Mouse (Mus musculus): ENCODE measurements at regions not wholly inside any gene's neighbourhood (a gene's known extent, or its start where the extent isn't known, plus 50 kb on each side); places are given as distances from the start of the nearest gene placed in this dataset.

GRCm38 (mm10) chr15:62099683-62100082, 1176.9 kb upstream of the A1bg start:
- dilution Hi-C loops (cut with MboI; ENCODE audit: extremely low pct_ligation_motif_present, extremely low pct_unique_long_range_greater_than_20kb, low sequenced_read_pairs): no loop called here
- no peak overlapping the region for H3K9ac ChIP-seq (ENCODE audit: insufficient read depth, low read depth)
- peaks cover 44 to 90% of the 10 kb centered on the region in 2 experiments for H3K36me3 ChIP-seq (replicated peaks in 1 of 2; ENCODE audit: control insufficient read depth in 1 of 2, insufficient read depth in 1 of 2, low read length in 1 of 2)

GRCm38 (mm10) chr15:62098791-62099660, 1176.2 kb upstream of the A1bg start:
- H3K36me3 ChIP-seq (replicated peaks in 1 of 2; ENCODE audit: control insufficient read depth in 1 of 2, insufficient read depth in 1 of 2, low read length in 1 of 2): peaks cover 41 to 90% of the 10 kb centered on the region in 2 experiments
- H3K4me3 ChIP-seq (replicated peaks in 1 of 3; ENCODE audit: low read depth in 2 of 3, low read length in 2 of 3, poor library complexity in 1 of 3): no peak overlapping the region
- H3K27ac ChIP-seq (ENCODE audit: insufficient read depth, low read depth): 0 out of 2 replicates have a peak overlapping the region, but pooled peaks have one; percentile 4
- H3K27me3 ChIP-seq (replicated peaks): no peaks in the 10 kb centered on the region
- DNase-seq (ENCODE audit: extremely low read depth): no peak
- H3K4me2 ChIP-seq (ENCODE audit: insufficient read depth, low read depth, poor library complexity, severe bottlenecking): no peak overlapping the region
- H3K4me1 ChIP-seq (ENCODE audit: control insufficient read depth in 1 of 2, insufficient read depth in 2 of 2): peaks cover 19 to 65% of the 10 kb centered on the region in 2 experiments
- no peak for TF ChIP-seq MAFK (IDR thresholded peaks at IDR 0.05; ENCODE audit: insufficient replicate concordance, low read length)
- no peak for TF ChIP-seq KAT2A (IDR thresholded peaks at IDR 0.05; ENCODE audit: insufficient replicate concordance, low read length)
- TF ChIP-seq NRF1 (IDR thresholded peaks at IDR 0.05; ENCODE audit: low read depth, low read length): no peak
- no peak for TF ChIP-seq EP300 (IDR thresholded peaks at IDR 0.05; ENCODE audit: low read length)
- no peak for TF ChIP-seq USF1 (IDR thresholded peaks at IDR 0.05; ENCODE audit: low read depth, low read length)
- TF ChIP-seq MAZ (IDR thresholded peaks at IDR 0.05; ENCODE audit: low read depth, low read length): no peak
- TF ChIP-seq TBP (conservative IDR thresholded peaks at IDR 0.05; ENCODE audit: low read depth, low read length): no peak
- TF ChIP-seq ZMIZ1 (IDR thresholded peaks at IDR 0.05; ENCODE audit: low read depth, low read length): no peak
- TF ChIP-seq ZNF384 (IDR thresholded peaks at IDR 0.05; ENCODE audit: low read depth, low read length): no peak
- dilution Hi-C loops (cut with MboI; ENCODE audit: extremely low pct_ligation_motif_present, extremely low pct_unique_long_range_greater_than_20kb, low sequenced_read_pairs) (no loop called here), in situ Hi-C loops (cut with MboI; ENCODE audit: low pct_ligation_motif_present, low pct_unique_long_range_greater_than_20kb, low sequenced_read_pairs) (no loop called here)
- peaks cover 97% of the 10 kb centered on the region for H3K79me2 ChIP-seq (replicated peaks; ENCODE audit: control insufficient read depth, extremely low read depth, insufficient read depth, poor library complexity, severe bottlenecking)
- H3K9ac ChIP-seq (ENCODE audit: insufficient read depth, low read depth): no peak overlapping the region
- H3K9me3 ChIP-seq (replicated peaks; ENCODE audit: low read length): peaks cover 22% of the 10 kb centered on the region

More at GRCm38 (mm10) chr15:62099683-62100082, 1176.9 kb upstream of the A1bg start:
- Histone ChIP-seq H3K27ac (ENCODE audit: insufficient read depth, low read depth) (no peak overlapping the region), H3K4me2 (ENCODE audit: insufficient read depth, low read depth, poor library complexity, severe bottlenecking) (no peak overlapping the region), H3K4me1 (ENCODE audit: control insufficient read depth in 1 of 2, insufficient read depth in 2 of 2) (peaks cover 16 to 66% of the 10 kb centered on the region in 2 experiments), H3K79me2 (replicated peaks; ENCODE audit: control insufficient read depth, extremely low read depth, insufficient read depth, poor library complexity, severe bottlenecking) (peaks cover 97% of the 10 kb centered on the region), H3K27me3 (replicated peaks) (no peaks in the 10 kb centered on the region), H3K9me3 (replicated peaks; ENCODE audit: low read length) (peaks cover 22% of the 10 kb centered on the region), H3K4me3 (replicated peaks in 1 of 3; ENCODE audit: low read depth in 2 of 3, low read length in 2 of 3, poor library complexity in 1 of 3) (no peak overlapping the region)
- DNase-seq (ENCODE audit: extremely low read depth): no peak
- in situ Hi-C loops (cut with MboI; ENCODE audit: low pct_ligation_motif_present, low pct_unique_long_range_greater_than_20kb, low sequenced_read_pairs): no loop called here
- TF ChIP-seq ZNF384 (IDR thresholded peaks at IDR 0.05; ENCODE audit: low read depth, low read length) (no peak), ZMIZ1 (IDR thresholded peaks at IDR 0.05; ENCODE audit: low read depth, low read length) (no peak), POLR2A (IDR thresholded peaks at IDR 0.05; ENCODE audit: low read depth, low read length) (no peak)

GRCm38 (mm10) chr15:62096778-62097177, 1174.0 kb upstream of the A1bg start:
- Histone ChIP-seq H3K36me3 (replicated peaks in 1 of 2; ENCODE audit: control insufficient read depth in 1 of 2, insufficient read depth in 1 of 2, low read length in 1 of 2) (peaks cover 32 to 90% of the 10 kb centered on the region in 2 experiments), H3K79me2 (replicated peaks; ENCODE audit: control insufficient read depth, extremely low read depth, insufficient read depth, poor library complexity, severe bottlenecking) (peaks cover 99% of the 10 kb centered on the region), H3K27ac (ENCODE audit: insufficient read depth, low read depth) (peak overlapping the region; percentile 74), H3K4me1 (ENCODE audit: control insufficient read depth in 1 of 2, insufficient read depth in 2 of 2) (peaks cover 33 to 74% of the 10 kb centered on the region in 2 experiments), H3K9me3 (replicated peaks; ENCODE audit: low read length) (peaks cover 11% of the 10 kb centered on the region), H3K4me2 (ENCODE audit: insufficient read depth, low read depth, poor library complexity, severe bottlenecking) (peak overlapping the region; percentile 22; the same call in 1 of the 2 replicates), H3K27me3 (replicated peaks) (no peaks in the 10 kb centered on the region), H3K9ac (ENCODE audit: insufficient read depth, low read depth) (no peak overlapping the region; the same call in 1 of the 2 replicates), H3K4me3 (replicated peaks in 1 of 3; ENCODE audit: low read depth in 2 of 3, low read length in 2 of 3, poor library complexity in 1 of 3) (no peak overlapping the region)
- DNase-seq (ENCODE audit: extremely low read depth): peak; percentile 58
- in situ Hi-C loops (cut with MboI; ENCODE audit: low pct_ligation_motif_present, low pct_unique_long_range_greater_than_20kb, low sequenced_read_pairs): no loop called here
- TF ChIP-seq KAT2A (IDR thresholded peaks at IDR 0.05; ENCODE audit: insufficient replicate concordance, low read length): no peak
- no peak for TF ChIP-seq ELF1 (IDR thresholded peaks at IDR 0.05; ENCODE audit: low read depth, low read length)
- 0 out of 2 replicates have a peak, but pooled peaks have one; percentile 9 for TF ChIP-seq MEF2A (IDR thresholded peaks at IDR 0.05; ENCODE audit: borderline replicate concordance, low read depth, low read length)
- no peak for TF ChIP-seq MYC (IDR thresholded peaks at IDR 0.05; ENCODE audit: low read depth, low read length)
- dilution Hi-C loops (cut with MboI; ENCODE audit: extremely low pct_ligation_motif_present, extremely low pct_unique_long_range_greater_than_20kb, low sequenced_read_pairs): no loop called here
